25 mouse cellular contexts compared by ENCODE assay signal in genomic region chr7:130315221-130315620, GRCm38 (mm10).
"Had no signal": no experiment of that assay in that cellular context is flagged by ENCODE, and none has a peak within 500 bp of the region (broad histone marks: within the 10 kb centered on the region; RNA-seq: fewer than 3 reads in every experiment).

No protein-coding gene starts in this region.

- H3K27me3 ChIP-seq: hindbrain, embryonic 13.5 days; hindbrain, embryonic 15.5 days; kidney, embryonic 15.5 days; limb, embryonic 13.5 days; limb, embryonic 15.5 days had no signal

- H3K36me3 ChIP-seq: heart, embryonic 13.5 days; heart, embryonic 15.5 days; hindbrain, embryonic 13.5 days; hindbrain, embryonic 15.5 days; kidney, embryonic 15.5 days; limb, embryonic 13.5 days; limb, embryonic 15.5 days had no signal

- H3K4me3 ChIP-seq: heart, adult 2 months; heart, embryonic 13.5 days; heart, embryonic 15.5 days; hindbrain, embryonic 13.5 days; hindbrain, embryonic 15.5 days; kidney, embryonic 15.5 days; limb, embryonic 13.5 days; limb, embryonic 15.5 days had no signal

- H3K9ac ChIP-seq: forebrain, postnatal 0 days; heart, embryonic 13.5 days; heart, embryonic 15.5 days; hindbrain, embryonic 13.5 days; hindbrain, embryonic 15.5 days; kidney, embryonic 15.5 days; limb, embryonic 13.5 days; limb, embryonic 15.5 days had no signal

- H3K9me3 ChIP-seq: heart, embryonic 13.5 days; heart, embryonic 15.5 days; hindbrain, embryonic 13.5 days; hindbrain, embryonic 15.5 days; kidney, embryonic 15.5 days; limb, embryonic 13.5 days; limb, embryonic 15.5 days had no signal

- ATAC-seq: forebrain, postnatal 0 days; hindbrain, postnatal 0 days; intestine, embryonic 16.5 days had no signal

- H3K4me2 ChIP-seq: heart, embryonic 11.5 days; heart, embryonic 13.5 days; heart, embryonic 15.5 days; hindbrain, embryonic 13.5 days; hindbrain, embryonic 15.5 days; kidney, embryonic 15.5 days; limb, embryonic 13.5 days; limb, embryonic 15.5 days had no signal

- DNase-seq: forebrain, postnatal 0 days; gastrocnemius, postnatal 14 days; gastrocnemius, postnatal 36 days; heart, adult 11 months; heart, adult 2 months; heart, postnatal 14 days; heart, postnatal 36 days; kidney, adult 11 months; kidney, adult 2 months; kidney, adult 9 months; kidney, postnatal 14 days; kidney, postnatal 36 days; layer of hippocampus, adult 9-11 months; layer of hippocampus, postnatal 36 days had no signal

- H3K27ac ChIP-seq: heart, adult 2 months; heart, embryonic 13.5 days; heart, embryonic 15.5 days; hindbrain, embryonic 13.5 days; hindbrain, embryonic 15.5 days; hindbrain, postnatal 0 days; kidney, embryonic 15.5 days; kidney, postnatal 0 days; limb, embryonic 13.5 days; limb, embryonic 15.5 days had no signal
